Mouse (Mus musculus): ENCODE results near the gene Dnpep.
A peak's percentile ranks its signal among the peaks of the same experiment; 100 is the strongest.

Gene Dnpep

DNA sequence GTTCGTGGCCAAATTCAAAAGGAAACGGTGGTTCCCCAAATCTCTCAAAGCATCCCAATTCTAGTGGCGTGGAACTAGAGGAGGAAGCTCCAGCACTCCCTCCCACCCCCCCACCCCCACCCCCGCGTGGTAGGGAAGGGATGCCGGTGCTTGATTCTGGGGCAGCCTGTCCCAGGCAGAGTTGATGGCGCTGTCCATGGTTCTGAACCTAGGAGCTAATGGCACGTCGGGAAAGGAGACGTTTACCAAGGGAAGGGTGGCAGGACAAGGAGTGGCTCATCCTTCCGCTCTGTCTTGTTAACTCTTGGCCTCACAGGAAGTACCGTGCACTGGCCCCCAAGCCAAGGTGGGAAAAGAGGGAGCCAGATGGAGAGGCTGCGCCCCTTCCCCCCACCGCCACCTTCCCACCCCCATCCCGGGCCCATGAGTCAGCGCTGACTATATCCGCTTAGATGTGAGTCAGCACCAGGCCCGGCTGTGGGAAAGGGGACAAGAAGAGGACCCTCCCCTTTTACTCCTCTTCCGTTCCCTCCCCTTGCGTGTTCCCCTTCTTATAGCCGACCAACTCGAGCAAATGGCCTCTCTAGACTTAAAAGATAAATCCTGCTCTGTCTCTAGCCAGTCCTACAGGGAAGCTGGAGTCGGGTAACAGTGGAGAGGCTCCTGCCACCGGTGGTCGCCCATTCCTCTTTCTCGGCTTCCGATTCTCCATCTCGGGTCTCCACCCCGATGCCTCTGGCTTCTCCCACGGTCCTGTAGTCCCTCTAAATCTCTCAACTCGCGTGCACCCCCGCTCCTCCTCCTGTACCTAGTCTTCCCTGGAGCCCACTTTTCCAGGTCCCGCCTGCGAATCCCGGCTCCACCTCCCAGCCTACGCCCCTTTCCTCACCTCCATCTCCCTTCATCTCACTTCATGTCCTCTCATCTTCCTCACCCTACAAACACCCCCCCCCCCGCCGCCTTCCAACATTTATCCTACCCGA lies 54.5 kb downstream of the Dnpep start:
- peak; percentile 56 to 61 for DNase-seq

DNA sequence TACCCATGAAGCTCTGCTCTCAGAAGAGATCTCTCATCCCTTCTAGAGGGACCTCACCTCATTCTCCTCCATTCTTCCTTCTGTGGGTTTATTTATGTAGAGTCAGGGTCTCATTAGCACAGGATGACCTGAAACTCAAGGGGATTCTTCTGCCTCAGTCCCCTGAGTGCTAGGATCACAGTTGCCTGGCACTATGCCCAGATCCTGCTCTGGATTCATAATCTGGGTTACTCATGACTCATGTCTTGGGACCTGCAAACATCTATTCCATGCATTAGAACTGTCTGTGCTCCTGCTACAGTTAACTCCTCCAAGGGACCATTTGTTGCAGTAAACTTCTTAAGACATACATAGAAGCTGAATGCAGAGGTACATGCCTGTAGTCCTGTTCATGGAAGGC lies 56.5 kb downstream of the Dnpep start:
- peak in 1 of 2 experiments; percentile 27 for DNase-seq
